Comparison of ENCODE assay signal across 8 mouse cellular contexts in genomic region chr7:113512527-113513285, GRCm38 (mm10). TPM values are rescaled to one million over a fixed set of nuclear protein-coding genes. Genes with fewer than 3 reads are reported as not detected.
A peak's percentile ranks its signal among the peaks of the same experiment; 100 is the strongest.
DNase-seq lines count a peak whose midpoint lies in the region; ATAC-seq and TF ChIP-seq lines count a peak whose summit lies in the region.

No protein-coding gene starts in this region.

- peaks cover 10% of the 10 kb centered on the region; the same call in 1 of the 2 replicates for H3K4me1 ChIP-seq in heart, postnatal 0 days (ENCODE audit: control insufficient read depth, insufficient read depth)
- peaks cover 19% of the 10 kb centered on the region for H3K4me1 ChIP-seq in liver, postnatal 0 days (ENCODE audit: insufficient read depth)

- TF ChIP-seq EP300 in heart, postnatal 0 days (IDR thresholded peaks at IDR 0.05; ENCODE audit: low read depth): no peak
- TF ChIP-seq EP300 in liver, postnatal 0 days (IDR thresholded peaks at IDR 0.05; ENCODE audit: low read depth): peak; percentile 70; the same call in 1 of the 2 replicates

- peak overlapping the region; percentile 82 for H3K4me3 ChIP-seq in layer of hippocampus, adult 2 months
- H3K4me3 ChIP-seq in heart, postnatal 0 days (ENCODE audit: low read depth, low read length): peak overlapping the region; percentile 89
- H3K4me3 ChIP-seq in liver, postnatal 0 days (ENCODE audit: low read depth, low read length): peak overlapping the region; percentile 98

- no peaks in the 10 kb centered on the region for H3K27me3 ChIP-seq in heart, postnatal 0 days (ENCODE audit: control insufficient read depth, insufficient read depth, low read length)
- H3K27me3 ChIP-seq in liver, postnatal 0 days (ENCODE audit: insufficient read depth, low read length): peaks cover 11% of the 10 kb centered on the region

- TF ChIP-seq CTCF in layer of hippocampus, adult 2 months (conservative IDR thresholded peaks at IDR 0.05): no peak
- TF ChIP-seq CTCF in heart, postnatal 0 days (IDR thresholded peaks at IDR 0.05; ENCODE audit: low read depth): no peak
- TF ChIP-seq CTCF in liver, postnatal 0 days (IDR thresholded peaks at IDR 0.05; ENCODE audit: low read depth): no peak

- no peak for DNase-seq in layer of hippocampus, adult 2 months (ENCODE audit: low spot score in 2 of 2)
- DNase-seq in layer of hippocampus, adult 9-10 months (ENCODE audit: low spot score): no peak
- peak; percentile 40 for DNase-seq in c-Kit-positive CD71-positive TER-119-negative erythroid progenitor cells, embryonic 14.5 days (ENCODE audit: low read depth)
- DNase-seq in heart, postnatal 0 days (ENCODE audit: low spot score): no peak
- no peak for DNase-seq in liver, postnatal 0 days
- DNase-seq in frontal cortex, postnatal 36 days (ENCODE audit: low spot score in 2 of 2): no peak
- DNase-seq in ovary, adult 18-20 months (ENCODE audit: low spot score): no peak
- no peak for DNase-seq in urinary bladder, postnatal 25 days (ENCODE audit: low spot score)

- WGBS in heart, postnatal 0 days: 11% methylated on average over 20 of the region's 20 CpGs
- WGBS in liver, postnatal 0 days (ENCODE audit: insufficient replicate concordance): 13% methylated on average over 20 of the region's 20 CpGs

- peak overlapping the region; percentile 93 for H3K4me2 ChIP-seq in heart, postnatal 0 days (ENCODE audit: low read depth, low read length)
- H3K4me2 ChIP-seq in liver, postnatal 0 days (ENCODE audit: low read depth, low read length): peak overlapping the region; percentile 97

- H3K36me3 ChIP-seq in heart, postnatal 0 days (replicated peaks; ENCODE audit: control insufficient read depth, insufficient read depth, low read length): no peaks in the 10 kb centered on the region
- no peaks in the 10 kb centered on the region for H3K36me3 ChIP-seq in liver, postnatal 0 days (replicated peaks; ENCODE audit: insufficient read depth, low read length)

- ATAC-seq in heart, postnatal 0 days (ENCODE audit: insufficient read depth, low read depth): no peak
- peak; percentile 12 for ATAC-seq in liver, postnatal 0 days

- H3K27ac ChIP-seq in layer of hippocampus, adult 2 months: peak overlapping the region; percentile 88
- peak overlapping the region; percentile 92 for H3K27ac ChIP-seq in heart, postnatal 0 days (ENCODE audit: low read depth)
- H3K27ac ChIP-seq in liver, postnatal 0 days (ENCODE audit: low read depth): peak overlapping the region; percentile 77

- H3K9ac ChIP-seq in heart, postnatal 0 days (replicated peaks; ENCODE audit: low read depth, low read length): peak overlapping the region; percentile 36
- H3K9ac ChIP-seq in liver, postnatal 0 days (replicated peaks): peak overlapping the region; percentile 78

- H3K9me3 ChIP-seq in heart, postnatal 0 days (replicated peaks; ENCODE audit: control insufficient read depth, low read length): no peaks in the 10 kb centered on the region
- no peaks in the 10 kb centered on the region for H3K9me3 ChIP-seq in liver, postnatal 0 days (ENCODE audit: low read length)

RNA-seq across cellular contexts. Expression of gene Far1, which starts 0.9 kb away (rescaled TPM):
- total RNA-seq in layer of hippocampus, adult 2 months (2021): 100 to 1,000 TPM; 115 to 122 TPM
- 14.8 and 42.1 TPM in 2 replicates for total RNA-seq in heart, postnatal 0 days (2014; rRNA removed; ENCODE audit: low replicate concordance)
- 23.8 and 25.0 TPM in 2 replicates for polyA plus RNA-seq in heart, postnatal 0 days (2015; fragmentation: Nextera tagmentation; extraction: Ambion mirVana)
- polyA plus RNA-seq in liver, postnatal 0 days (2015; fragmentation: Nextera tagmentation; extraction: Ambion mirVana): 10.9 and 13.2 TPM in 2 replicates
